Mouse (Mus musculus): ENCODE measurements at regions not wholly inside any gene's neighbourhood (a gene's known extent, or its start where the extent isn't known, plus 50 kb on each side); places are given as distances from the start of the nearest gene placed in this dataset.

DNA sequence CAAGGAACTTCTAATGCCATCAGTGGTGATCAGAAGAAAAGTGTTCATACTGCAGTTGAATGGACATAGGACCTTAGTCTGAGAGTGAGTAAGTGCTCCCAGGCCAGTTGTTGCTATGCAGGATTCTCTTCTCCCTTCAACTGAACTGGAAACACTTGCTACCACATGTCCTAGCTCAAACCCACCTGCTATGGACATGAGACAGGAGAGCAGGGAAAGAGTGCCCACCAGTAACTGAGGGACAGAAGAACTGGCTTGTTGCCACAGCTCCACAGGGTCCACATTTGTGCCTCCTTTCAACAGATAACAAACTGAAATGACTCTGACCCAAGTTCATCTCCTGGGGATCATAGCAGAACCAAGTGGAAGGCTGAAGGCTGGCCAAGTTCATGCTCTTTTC is 292.9 kb downstream of the Qk start:
- no peak for DNase-seq (ENCODE audit: low spot score)
- Histone ChIP-seq H3K27ac (no peak overlapping the region), H3K9me3 (replicated peaks) (no peaks in the 10 kb centered on the region), H3K4me3 (no peak overlapping the region), H3K36me3 (no peaks in the 10 kb centered on the region), H3K27me3 (ENCODE audit: low read depth, poor library complexity, severe bottlenecking) (no peaks in the 10 kb centered on the region), H3K4me1 (no peaks in the 10 kb centered on the region)

DNA sequence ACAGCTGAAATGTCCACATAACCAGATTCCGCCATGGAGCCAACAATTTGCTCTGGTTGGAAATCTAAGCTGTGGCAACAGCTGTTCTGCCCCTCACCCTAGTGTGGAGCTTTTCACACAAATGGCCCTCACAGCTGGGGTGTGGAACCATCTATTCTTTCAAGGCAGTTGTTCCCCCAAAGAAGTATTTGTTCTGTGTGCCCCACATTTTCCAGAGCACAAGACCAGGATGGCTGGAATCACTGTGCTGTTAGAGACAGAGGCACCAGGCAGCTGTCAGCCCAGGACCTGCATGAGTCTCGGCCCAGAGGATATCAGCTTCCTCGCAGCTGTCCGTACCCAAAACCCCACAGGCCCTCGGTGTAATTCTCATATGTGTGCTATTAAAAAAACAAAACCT is 294.4 kb downstream of the Qk start:
- Histone ChIP-seq H3K4me3 (no peak overlapping the region), H3K9me3 (replicated peaks) (no peaks in the 10 kb centered on the region), H3K27ac (no peak overlapping the region), H3K36me3 (no peaks in the 10 kb centered on the region), H3K4me1 (no peaks in the 10 kb centered on the region), H3K27me3 (ENCODE audit: low read depth, poor library complexity, severe bottlenecking) (no peaks in the 10 kb centered on the region)
- DNase-seq (ENCODE audit: low spot score) = no peak
- WGBS = 82% methylated on average over 5 of the region's 5 CpGs

DNA sequence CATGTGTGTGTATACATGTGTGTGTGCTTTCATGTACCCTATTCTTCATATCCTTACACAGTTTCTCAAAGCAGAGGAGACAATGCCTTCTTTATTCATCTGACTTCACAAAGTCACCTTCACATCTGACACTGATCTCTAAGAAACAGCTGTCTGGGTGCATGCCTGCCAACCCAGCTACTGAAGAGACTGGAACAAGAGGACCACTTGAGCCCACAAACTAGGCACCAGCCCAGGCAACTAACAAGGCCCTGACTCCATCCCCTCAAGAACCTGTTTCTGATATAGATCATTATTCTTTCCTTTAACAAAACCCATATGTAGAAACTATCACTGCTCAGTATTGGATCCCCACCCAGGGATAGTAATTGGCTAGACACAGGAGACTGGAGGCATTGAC is 295.3 kb downstream of the Qk start:
- Histone ChIP-seq H3K27ac (no peak overlapping the region), H3K4me3 (no peak overlapping the region), H3K36me3 (no peaks in the 10 kb centered on the region), H3K27me3 (ENCODE audit: low read depth, poor library complexity, severe bottlenecking) (no peaks in the 10 kb centered on the region), H3K4me1 (no peaks in the 10 kb centered on the region), H3K9me3 (replicated peaks) (no peaks in the 10 kb centered on the region)
- no peak for DNase-seq (ENCODE audit: low spot score)

DNA sequence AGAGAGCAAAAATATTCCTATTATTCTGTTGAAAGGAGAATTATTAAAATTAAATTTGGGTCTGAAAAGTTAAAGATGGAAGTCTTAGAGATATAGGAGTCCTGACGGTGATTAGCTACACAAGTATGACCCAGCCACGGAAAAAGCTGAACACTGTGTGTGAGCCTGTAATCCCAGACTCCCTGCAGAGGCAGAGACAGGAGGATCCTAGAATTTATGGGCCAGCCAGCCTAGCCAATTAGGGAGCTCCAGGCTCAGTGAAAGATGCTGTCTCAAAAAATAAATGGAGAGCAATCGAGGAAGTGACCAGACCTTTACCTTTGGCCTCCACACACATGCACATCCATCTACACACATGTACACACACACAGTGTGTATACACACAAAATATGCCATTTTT is 307.5 kb downstream of the Qk start:
- Histone ChIP-seq H3K9me3 (replicated peaks) (no peaks in the 10 kb centered on the region), H3K36me3 (no peaks in the 10 kb centered on the region), H3K4me1 (no peaks in the 10 kb centered on the region), H3K4me3 (no peak overlapping the region), H3K27ac (no peak overlapping the region), H3K27me3 (ENCODE audit: low read depth, poor library complexity, severe bottlenecking) (no peaks in the 10 kb centered on the region)
- DNase-seq (ENCODE audit: low spot score) = no peak
- 62% methylated on average over 3 of the region's 3 CpGs for WGBS

DNA sequence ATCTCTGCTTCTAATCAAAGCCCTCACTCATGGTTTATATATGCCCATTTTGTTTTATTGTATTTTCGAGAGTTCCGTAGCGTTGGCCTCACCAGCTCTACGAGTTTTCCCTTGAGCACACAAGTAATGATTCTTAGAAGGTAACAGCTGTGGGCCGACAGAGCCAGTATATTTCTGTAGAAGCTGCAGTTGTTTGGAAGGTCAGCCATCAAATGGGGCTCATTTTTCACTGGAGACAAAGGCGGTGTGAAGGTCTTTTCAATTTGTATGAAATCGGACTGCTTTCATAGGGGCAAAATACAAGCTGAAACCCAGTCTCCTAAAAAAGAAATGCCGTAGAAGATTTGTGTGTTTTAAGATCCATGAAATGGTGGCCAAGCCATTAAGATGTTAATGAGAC is 307.9 kb downstream of the Qk start:
- WGBS = 82% methylated on average over 8 of the region's 8 CpGs
- Histone ChIP-seq H3K4me3 (no peak overlapping the region), H3K36me3 (no peaks in the 10 kb centered on the region), H3K27me3 (ENCODE audit: low read depth, poor library complexity, severe bottlenecking) (no peaks in the 10 kb centered on the region), H3K27ac (no peak overlapping the region), H3K4me1 (no peaks in the 10 kb centered on the region), H3K9me3 (replicated peaks) (no peaks in the 10 kb centered on the region)
- DNase-seq (ENCODE audit: low spot score) = no peak

DNA sequence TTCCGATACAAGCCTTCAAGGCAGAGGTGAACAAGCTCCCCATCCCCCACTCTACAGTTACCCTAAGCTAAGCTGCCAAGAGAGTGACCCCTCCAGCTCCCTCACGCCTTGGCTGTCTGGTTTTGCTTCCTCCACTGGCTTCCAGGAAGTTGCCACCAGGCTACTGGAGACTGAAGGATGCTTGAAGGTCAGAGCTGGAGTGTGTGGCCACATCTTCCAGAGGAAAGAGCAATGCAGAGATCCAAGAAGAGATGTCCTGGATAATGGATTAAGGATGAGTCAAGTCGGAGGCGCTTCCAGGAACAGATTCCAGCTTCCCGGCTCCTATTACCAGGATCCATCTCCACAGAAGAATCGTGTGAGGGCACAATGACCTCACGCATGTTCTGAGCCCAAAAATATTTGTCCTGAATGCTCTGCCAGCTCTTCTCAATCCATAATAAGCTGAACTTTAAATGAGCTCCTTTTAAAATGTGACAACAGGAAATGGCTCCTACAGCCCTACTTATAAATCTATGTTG is 318.5 kb downstream of the Qk start:
- Histone ChIP-seq H3K4me3 (no peak overlapping the region), H3K27ac (no peak overlapping the region), H3K4me1 (peaks cover 3% of the 10 kb centered on the region; the same call in 1 of the 2 replicates), H3K36me3 (no peaks in the 10 kb centered on the region), H3K9me3 (replicated peaks) (no peaks in the 10 kb centered on the region), H3K27me3 (ENCODE audit: low read depth, poor library complexity, severe bottlenecking) (no peaks in the 10 kb centered on the region)
- no peak for DNase-seq (ENCODE audit: low spot score)
- WGBS = 75% methylated on average over 7 of the region's 7 CpGs

DNA sequence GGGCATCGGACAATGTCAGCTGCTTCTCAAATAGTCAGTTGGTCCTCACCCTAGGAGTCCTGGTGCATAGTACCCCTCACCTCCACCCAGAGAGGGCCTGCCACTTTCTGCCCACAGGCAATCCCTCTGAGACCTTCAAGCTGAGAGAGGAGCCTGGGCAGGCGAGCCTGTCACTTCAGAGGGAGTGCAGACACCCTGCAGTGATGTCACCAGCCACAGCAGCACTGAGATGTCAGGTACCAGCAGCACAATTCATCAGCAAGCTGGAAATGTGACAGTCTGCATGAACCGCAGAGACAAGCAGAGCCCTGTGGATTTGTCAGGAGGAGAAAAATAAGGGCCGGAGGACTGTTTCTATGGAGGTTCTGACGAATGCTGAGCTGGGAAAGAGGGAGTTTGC is 324.3 kb downstream of the Qk start:
- Histone ChIP-seq H3K4me3 (no peak overlapping the region), H3K27me3 (ENCODE audit: low read depth, poor library complexity, severe bottlenecking) (no peaks in the 10 kb centered on the region), H3K27ac (no peak overlapping the region), H3K36me3 (no peaks in the 10 kb centered on the region), H3K4me1 (no peaks in the 10 kb centered on the region), H3K9me3 (replicated peaks) (no peaks in the 10 kb centered on the region)
- WGBS = 60% methylated on average over 5 of the region's 5 CpGs
- DNase-seq (ENCODE audit: low spot score) = no peak

DNA sequence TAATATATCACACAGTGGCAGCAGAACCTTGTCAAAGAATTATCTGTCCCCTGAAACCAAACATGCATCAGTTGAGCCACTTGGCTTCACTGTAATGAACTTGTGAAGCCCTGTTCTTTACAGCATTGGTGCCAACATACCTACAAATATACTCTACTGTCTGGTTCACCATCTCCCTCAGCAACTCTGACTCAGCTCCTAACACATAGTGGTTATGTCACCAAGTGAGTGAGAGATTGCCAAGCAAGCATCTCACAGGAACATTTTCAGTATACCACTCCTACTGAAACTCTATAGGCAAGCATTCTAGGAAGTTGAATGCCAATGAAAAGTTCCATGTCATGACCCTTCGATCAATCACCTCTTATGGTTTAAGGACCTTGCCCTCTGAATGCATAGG is 321.2 kb upstream of the Pabpc6 start:
- H3K4me1 ChIP-seq = no peaks in the 10 kb centered on the region
- 94% methylated on average over 1 of the region's 1 CpGs for WGBS
- no peaks in the 10 kb centered on the region for H3K9me3 ChIP-seq (replicated peaks)
- no peak overlapping the region for H3K4me3 ChIP-seq
- H3K36me3 ChIP-seq = no peaks in the 10 kb centered on the region
- no peaks in the 10 kb centered on the region for H3K27me3 ChIP-seq (ENCODE audit: low read depth, poor library complexity, severe bottlenecking)
- H3K27ac ChIP-seq = no peak overlapping the region
- no peak for DNase-seq (ENCODE audit: low spot score)

DNA sequence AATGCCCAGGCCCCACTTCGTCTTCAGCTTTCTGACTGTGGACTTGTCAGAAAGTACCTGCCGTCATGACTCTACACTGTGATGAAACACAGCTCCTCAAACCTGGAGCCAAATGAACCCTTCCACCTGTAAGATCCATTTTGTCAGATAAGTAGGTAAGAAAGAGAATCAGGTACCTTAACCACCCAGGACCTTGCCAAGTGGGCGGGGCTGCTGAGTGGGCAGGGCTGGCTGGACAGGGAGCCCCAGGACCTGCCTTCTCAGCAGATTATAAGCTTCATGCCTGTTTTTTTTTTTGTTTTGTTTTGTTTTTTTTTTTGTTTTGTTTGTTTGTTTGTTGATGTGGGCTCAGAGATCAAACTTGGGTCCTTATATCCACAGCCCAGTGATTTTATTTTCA is 311.8 kb upstream of the Pabpc6 start:
- DNase-seq (ENCODE audit: low spot score) = no peak
- no peak overlapping the region for H3K27ac ChIP-seq
- no peaks in the 10 kb centered on the region for H3K9me3 ChIP-seq (replicated peaks)
- WGBS = 90% methylated on average over 3 of the region's 3 CpGs
- H3K36me3 ChIP-seq = no peaks in the 10 kb centered on the region
- no peaks in the 10 kb centered on the region for H3K4me1 ChIP-seq
- no peak overlapping the region for H3K4me3 ChIP-seq
- no peaks in the 10 kb centered on the region for H3K27me3 ChIP-seq (ENCODE audit: low read depth, poor library complexity, severe bottlenecking)

DNA sequence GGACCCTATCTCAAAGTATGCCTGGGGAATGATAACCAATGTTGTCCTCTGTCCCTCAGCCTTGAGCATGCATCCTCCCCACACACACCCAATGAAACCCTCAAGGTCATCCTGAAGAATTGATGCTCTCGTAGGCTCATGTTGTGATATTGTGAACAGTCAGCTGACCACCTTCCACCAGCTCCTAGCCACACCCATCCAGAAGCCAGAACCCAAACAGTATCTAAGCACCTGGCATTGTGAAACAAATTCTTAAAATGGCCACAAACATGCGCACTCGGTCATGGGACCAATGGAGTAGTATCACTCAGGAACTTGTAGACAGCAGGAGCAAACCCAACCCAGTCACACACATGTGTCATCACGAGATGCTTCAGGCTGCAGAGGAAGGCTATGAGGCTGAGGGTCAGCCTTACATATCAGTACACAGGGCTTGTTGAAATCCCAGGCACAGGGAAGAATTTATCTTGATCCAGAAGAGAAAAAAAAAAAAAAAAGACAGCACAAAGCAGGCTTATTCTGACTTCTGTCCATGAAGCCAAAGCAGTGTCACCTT is 307.4 kb upstream of the Pabpc6 start:
- H3K27ac ChIP-seq = no peak overlapping the region
- no peak for DNase-seq (ENCODE audit: low spot score)
- WGBS = 96% methylated on average over 4 of the region's 4 CpGs
- H3K4me1 ChIP-seq = no peaks in the 10 kb centered on the region
- H3K27me3 ChIP-seq (ENCODE audit: low read depth, poor library complexity, severe bottlenecking) = no peaks in the 10 kb centered on the region
- H3K4me3 ChIP-seq = no peak overlapping the region
- no peaks in the 10 kb centered on the region for H3K9me3 ChIP-seq (replicated peaks)
- no peaks in the 10 kb centered on the region for H3K36me3 ChIP-seq

DNA sequence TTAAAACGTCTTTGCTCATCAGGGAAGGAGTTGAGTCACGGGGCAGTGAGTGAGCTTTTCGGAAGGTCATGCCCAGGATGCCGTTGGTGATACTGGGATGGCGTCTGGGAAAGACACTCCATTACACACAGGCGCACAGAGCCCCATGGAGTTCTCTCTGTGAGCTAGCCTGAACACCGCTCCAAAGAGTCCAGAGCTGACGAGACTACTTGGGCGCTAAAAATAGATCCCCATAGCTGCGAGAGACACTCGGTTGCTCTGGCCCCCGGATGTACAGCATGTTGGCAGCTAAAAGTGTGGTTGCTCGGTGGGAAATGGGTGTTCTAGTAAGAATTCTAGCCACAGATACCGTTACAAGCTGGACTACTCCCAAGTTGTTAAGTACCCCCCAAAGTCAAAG is 306.5 kb upstream of the Pabpc6 start:
- 90% methylated on average over 14 of the region's 14 CpGs for WGBS
- Histone ChIP-seq H3K4me3 (no peak overlapping the region), H3K4me1 (no peaks in the 10 kb centered on the region), H3K27ac (no peak overlapping the region), H3K27me3 (ENCODE audit: low read depth, poor library complexity, severe bottlenecking) (no peaks in the 10 kb centered on the region), H3K9me3 (replicated peaks) (no peaks in the 10 kb centered on the region), H3K36me3 (no peaks in the 10 kb centered on the region)
- no peak for DNase-seq (ENCODE audit: low spot score)

DNA sequence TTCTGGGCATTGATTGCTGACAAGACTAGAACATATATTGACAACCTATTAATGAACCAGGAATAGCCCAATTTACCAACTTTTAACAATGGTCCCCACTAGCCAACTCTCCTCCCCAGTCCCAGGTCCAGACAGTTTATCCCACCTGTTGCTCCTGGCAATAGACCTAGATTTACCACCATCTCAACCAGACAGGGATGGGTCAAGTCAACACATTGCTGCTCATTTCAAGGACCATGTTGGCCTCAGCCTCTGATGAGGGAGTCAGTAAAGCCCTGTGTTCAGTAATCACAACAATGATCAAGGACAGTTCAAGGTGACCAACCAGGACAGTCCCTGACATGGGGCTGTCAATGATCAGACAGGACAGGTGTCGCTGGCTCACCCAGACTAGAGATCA is 305.6 kb upstream of the Pabpc6 start:
- H3K27ac ChIP-seq = no peak overlapping the region
- H3K27me3 ChIP-seq (ENCODE audit: low read depth, poor library complexity, severe bottlenecking) = no peaks in the 10 kb centered on the region
- H3K36me3 ChIP-seq = no peaks in the 10 kb centered on the region
- 97% methylated on average over 1 of the region's 1 CpGs for WGBS
- no peak overlapping the region for H3K4me3 ChIP-seq
- no peaks in the 10 kb centered on the region for H3K9me3 ChIP-seq (replicated peaks)
- no peak for DNase-seq (ENCODE audit: low spot score)
- H3K4me1 ChIP-seq = no peaks in the 10 kb centered on the region

DNA sequence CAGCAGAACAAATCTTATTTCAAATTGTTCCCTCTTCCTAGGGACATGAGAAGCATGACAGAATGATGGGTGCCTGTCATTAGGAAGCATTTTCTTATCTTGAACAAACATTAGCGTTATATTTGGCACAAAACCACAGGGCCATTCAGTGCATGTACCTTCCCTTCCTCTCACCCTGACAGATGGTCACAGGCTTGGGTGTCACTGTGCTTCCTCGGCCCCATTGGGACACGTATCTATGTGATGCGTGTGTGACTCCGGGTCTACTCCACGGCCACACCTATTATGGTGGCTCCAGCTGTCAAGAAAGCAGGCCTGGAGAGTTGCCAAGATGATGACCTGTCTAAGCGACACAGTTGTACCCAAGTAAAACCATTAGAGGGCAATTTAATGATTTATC is 298.5 kb upstream of the Pabpc6 start:
- Histone ChIP-seq H3K4me3 (no peak overlapping the region), H3K27me3 (ENCODE audit: low read depth, poor library complexity, severe bottlenecking) (no peaks in the 10 kb centered on the region), H3K4me1 (0 out of 2 replicates have a peak, but pooled peaks cover 3% of the 10 kb centered on the region), H3K9me3 (replicated peaks) (no peaks in the 10 kb centered on the region), H3K36me3 (no peaks in the 10 kb centered on the region), H3K27ac (no peak overlapping the region)
- DNase-seq (ENCODE audit: low spot score) = no peak
- WGBS = 85% methylated on average over 7 of the region's 7 CpGs

DNA sequence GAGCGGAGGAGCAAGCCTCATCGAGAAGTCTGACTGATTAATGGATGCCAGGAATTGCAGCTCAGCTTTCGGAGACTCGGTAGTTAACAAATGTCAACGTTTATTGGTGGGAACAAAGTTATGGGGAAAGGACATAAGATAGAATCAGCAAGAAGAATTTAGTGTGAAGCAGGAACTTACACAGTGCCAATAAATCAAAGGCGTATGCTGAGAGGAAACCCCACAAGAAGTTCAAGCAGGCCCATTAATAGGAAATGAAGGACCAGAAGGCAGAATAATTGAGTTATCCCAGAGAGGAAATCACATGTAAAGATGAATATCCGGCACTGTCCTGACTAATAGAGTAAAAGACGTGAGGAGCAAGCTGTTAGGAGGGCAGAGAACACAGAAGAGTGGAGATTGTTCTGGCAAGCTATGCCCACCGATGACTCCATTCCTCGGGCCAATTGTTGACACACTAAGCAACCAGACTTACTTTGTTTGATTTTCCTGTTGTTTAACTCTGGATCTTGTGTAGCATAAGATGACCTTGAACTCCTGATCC is 293.4 kb upstream of the Pabpc6 start:
- Histone ChIP-seq H3K4me3 (no peak overlapping the region), H3K4me1 (0 out of 2 replicates have a peak, but pooled peaks cover 3% of the 10 kb centered on the region), H3K27me3 (ENCODE audit: low read depth, poor library complexity, severe bottlenecking) (no peaks in the 10 kb centered on the region), H3K36me3 (no peaks in the 10 kb centered on the region), H3K27ac (no peak overlapping the region), H3K9me3 (replicated peaks) (no peaks in the 10 kb centered on the region)
- no peak for DNase-seq (ENCODE audit: low spot score)
- WGBS = 60% methylated on average over 10 of the region's 10 CpGs

Data from limb, embryonic 10.5 days (tissue).